26 mouse cellular contexts compared by ENCODE assay signal in the genomic region with DNA sequence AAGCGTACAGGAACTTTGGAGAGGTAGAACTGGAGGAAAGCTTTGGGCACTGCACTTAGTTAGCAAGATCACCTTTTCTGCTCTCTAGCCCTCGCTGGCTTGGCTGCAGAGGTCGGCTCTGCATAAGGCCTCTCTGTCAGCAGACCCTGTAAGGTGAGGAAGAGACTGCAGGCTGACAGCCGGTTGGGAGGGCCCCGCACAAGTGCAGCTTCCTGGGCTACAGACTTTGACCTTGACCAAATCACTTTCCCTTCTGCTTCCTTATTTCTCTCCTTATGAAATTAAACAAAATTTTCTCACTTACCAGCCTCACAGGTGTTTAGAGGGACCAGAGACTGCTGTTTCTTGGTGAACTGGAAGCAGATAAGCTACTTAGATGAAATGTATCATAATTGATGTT. TPM values are rescaled to one million over a fixed set of nuclear protein-coding genes. Genes with fewer than 3 reads are reported as not detected.
A peak's percentile ranks its signal among the peaks of the same experiment; 100 is the strongest.
DNase-seq lines count a peak whose midpoint lies in the region; ATAC-seq and TF ChIP-seq lines count a peak whose summit lies in the region.
"Had no signal": no experiment of that assay in that cellular context is flagged by ENCODE, and none has a peak within 500 bp of the region (broad histone marks: within the 10 kb centered on the region; RNA-seq: fewer than 3 reads in every experiment).

No protein-coding gene starts in this region.

- no peak overlapping the region for H3K9ac ChIP-seq in midbrain, embryonic 11.5 days (ENCODE audit: low read length)
- H3K9ac ChIP-seq in midbrain, embryonic 16.5 days (ENCODE audit: low read depth, low read length) = no peak overlapping the region
- no peak overlapping the region for H3K9ac ChIP-seq in intestine, postnatal 0 days (ENCODE audit: low read depth, low read length)
- H3K9ac ChIP-seq: embryonic facial prominence, embryonic 15.5 days; hindbrain, embryonic 12.5 days had no signal

- no peak overlapping the region for H3K4me3 ChIP-seq in midbrain, embryonic 11.5 days (ENCODE audit: low read depth, low read length)
- no peak overlapping the region for H3K4me3 ChIP-seq in midbrain, embryonic 16.5 days (ENCODE audit: low read depth, low read length)
- H3K4me3 ChIP-seq in intestine, postnatal 0 days (ENCODE audit: low read depth, low read length) = no peak overlapping the region
- H3K4me3 ChIP-seq: embryonic facial prominence, embryonic 15.5 days; erythroblast, embryonic 14.5 days; forebrain, embryonic 10.5 days; gastrocnemius, adult 2 months; heart, embryonic 10.5 days; hindbrain, embryonic 12.5 days had no signal

- no peak overlapping the region for H3K4me2 ChIP-seq in midbrain, embryonic 11.5 days
- H3K4me2 ChIP-seq in midbrain, embryonic 16.5 days (ENCODE audit: low read length) = no peak overlapping the region
- H3K4me2 ChIP-seq in intestine, postnatal 0 days (replicated peaks; ENCODE audit: low read depth) = no peak overlapping the region
- H3K4me2 ChIP-seq: embryonic facial prominence, embryonic 15.5 days; hindbrain, embryonic 12.5 days had no signal

- no peak overlapping the region for H3K27ac ChIP-seq in midbrain, embryonic 11.5 days (ENCODE audit: low read depth, low read length)
- H3K27ac ChIP-seq in midbrain, embryonic 16.5 days (ENCODE audit: low read length) = no peak overlapping the region
- no peak overlapping the region for H3K27ac ChIP-seq in intestine, postnatal 0 days (ENCODE audit: low read depth, low read length)
- H3K27ac ChIP-seq: embryonic facial prominence, embryonic 15.5 days; forebrain, embryonic 10.5 days; gastrocnemius, adult 2 months; heart, embryonic 10.5 days; hindbrain, embryonic 12.5 days had no signal

- ATAC-seq in midbrain, embryonic 11.5 days (ENCODE audit: low FRiP score) = no peak
- ATAC-seq in midbrain, embryonic 16.5 days = no peak
- ATAC-seq in intestine, postnatal 0 days = peak; percentile 48; the same call in 1 of the 2 replicates
- ATAC-seq: forebrain, embryonic 14.5 days had no signal

- no peaks in the 10 kb centered on the region for H3K4me1 ChIP-seq in midbrain, embryonic 11.5 days (ENCODE audit: control insufficient read depth, insufficient read depth, low read length)
- no peaks in the 10 kb centered on the region for H3K4me1 ChIP-seq in midbrain, embryonic 16.5 days (ENCODE audit: control insufficient read depth, insufficient read depth, low read length)
- no peaks in the 10 kb centered on the region for H3K4me1 ChIP-seq in intestine, postnatal 0 days (replicated peaks; ENCODE audit: control insufficient read depth, insufficient read depth, low read length)
- H3K4me1 ChIP-seq: hindbrain, embryonic 12.5 days had no signal

- H3K9me3 ChIP-seq in midbrain, embryonic 11.5 days (ENCODE audit: control insufficient read depth, low read length) = no peaks in the 10 kb centered on the region
- H3K9me3 ChIP-seq in midbrain, embryonic 16.5 days (replicated peaks; ENCODE audit: control insufficient read depth, low read length, poor library complexity, severe bottlenecking) = no peaks in the 10 kb centered on the region
- no peaks in the 10 kb centered on the region for H3K9me3 ChIP-seq in intestine, postnatal 0 days (ENCODE audit: control insufficient read depth)
- H3K9me3 ChIP-seq: embryonic facial prominence, embryonic 15.5 days; forebrain, embryonic 10.5 days; heart, embryonic 10.5 days; hindbrain, embryonic 12.5 days had no signal

- H3K27me3 ChIP-seq in midbrain, embryonic 11.5 days (ENCODE audit: control insufficient read depth, insufficient read depth, low read length) = no peaks in the 10 kb centered on the region
- no peaks in the 10 kb centered on the region; the same call in 1 of the 2 replicates for H3K27me3 ChIP-seq in midbrain, embryonic 16.5 days (ENCODE audit: control insufficient read depth, insufficient read depth, low read depth, low read length)
- no peaks in the 10 kb centered on the region for H3K27me3 ChIP-seq in intestine, postnatal 0 days (replicated peaks; ENCODE audit: control insufficient read depth, insufficient read depth, low read length)
- H3K27me3 ChIP-seq: embryonic facial prominence, embryonic 15.5 days had no signal

- DNase-seq in midbrain, embryonic 11.5 days (ENCODE audit: low spot score, missing footprints) = peak; percentile 73
- DNase-seq in A20 (ENCODE audit: low read depth, low spot score) = peak; percentile 80
- DNase-seq in thymus, postnatal 4 days = peak; percentile 46
- no peak for DNase-seq in right cerebral cortex, postnatal 25 days
- DNase-seq in urinary bladder, adult 18-20 months (ENCODE audit: low spot score in 2 of 2) = no peak
- DNase-seq: adrenal gland, postnatal 10 days; cerebellum, adult 11 months; cerebellum, adult 8-10 months; cerebellum, postnatal 14 days; embryo, embryonic 11 days; gastrocnemius, adult 2 months; gastrocnemius, postnatal 36 days; heart, adult 18-20 months; heart, postnatal 10 days; heart, postnatal 4 days had no signal

- no peaks in the 10 kb centered on the region for H3K36me3 ChIP-seq in midbrain, embryonic 11.5 days (ENCODE audit: control insufficient read depth, insufficient read depth, low read length)
- H3K36me3 ChIP-seq in midbrain, embryonic 16.5 days (ENCODE audit: control insufficient read depth, insufficient read depth, low read length) = no peaks in the 10 kb centered on the region
- no peaks in the 10 kb centered on the region for H3K36me3 ChIP-seq in intestine, postnatal 0 days (ENCODE audit: control insufficient read depth, insufficient read depth)
- H3K36me3 ChIP-seq: embryonic facial prominence, embryonic 15.5 days; forebrain, embryonic 10.5 days; heart, embryonic 10.5 days; hindbrain, embryonic 12.5 days had no signal

- TF ChIP-seq CTCF in intestine, postnatal 0 days (IDR thresholded peaks at IDR 0.05; ENCODE audit: low read depth) = no peak

- WGBS in midbrain, embryonic 11.5 days = 77% methylated on average over 5 of the region's 5 CpGs
- WGBS in midbrain, embryonic 16.5 days = 74% methylated on average over 5 of the region's 5 CpGs
- WGBS in intestine, postnatal 0 days = 35% methylated on average over 5 of the region's 5 CpGs

RNA-seq across cellular contexts. Expression of a gene that starts 3.3 kb away (rescaled TPM):
- polyA plus RNA-seq in midbrain, embryonic 11.5 days (2014; fragmentation: Nextera tagmentation; extraction: Ambion mirVana) = 0.19 and 0.40 TPM in 2 replicates
- polyA plus RNA-seq in midbrain, embryonic 16.5 days (2015; fragmentation: Nextera tagmentation; extraction: Ambion mirVana) = 0.16 TPM in 1 of 2 replicates, not detected in the other
- polyA plus RNA-seq in intestine, postnatal 0 days (2015; fragmentation: Nextera tagmentation; extraction: Ambion mirVana) = 2.2 and 2.3 TPM in 2 replicates
- polyA plus RNA-seq: C2C12; erythroblast, embryonic 14.5 days; forebrain, embryonic 14.5 days had no signal

RNA-seq across cellular contexts. Expression of a gene that starts 12.6 kb away (rescaled TPM):
- 73.1 and 75.0 TPM in 2 replicates for polyA plus RNA-seq in midbrain, embryonic 11.5 days (2014; fragmentation: Nextera tagmentation; extraction: Ambion mirVana)
- polyA plus RNA-seq in midbrain, embryonic 16.5 days (2015; fragmentation: Nextera tagmentation; extraction: Ambion mirVana) = 96.5 and 96.6 TPM in 2 replicates
- polyA plus RNA-seq in intestine, postnatal 0 days (2015; fragmentation: Nextera tagmentation; extraction: Ambion mirVana) = 44.9 and 48.8 TPM in 2 replicates

RNA-seq across cellular contexts. Expression of a gene that starts 16.2 kb away (rescaled TPM):
- 2.7 and 3.1 TPM in 2 replicates for polyA plus RNA-seq in midbrain, embryonic 11.5 days (2014; fragmentation: Nextera tagmentation; extraction: Ambion mirVana)
- polyA plus RNA-seq in midbrain, embryonic 16.5 days (2015; fragmentation: Nextera tagmentation; extraction: Ambion mirVana) = 2.7 and 4.3 TPM in 2 replicates
- 16.5 and 17.4 TPM in 2 replicates for polyA plus RNA-seq in intestine, postnatal 0 days (2015; fragmentation: Nextera tagmentation; extraction: Ambion mirVana)
- polyA plus RNA-seq: erythroblast, embryonic 14.5 days had no signal

RNA-seq across cellular contexts. Expression of a gene that starts 19.4 kb away (rescaled TPM):
- not detected in 2 replicates for polyA plus RNA-seq in midbrain, embryonic 11.5 days (2014; fragmentation: Nextera tagmentation; extraction: Ambion mirVana)
- not detected in 2 replicates for polyA plus RNA-seq in midbrain, embryonic 16.5 days (2015; fragmentation: Nextera tagmentation; extraction: Ambion mirVana)
- polyA plus RNA-seq in intestine, postnatal 0 days (2015; fragmentation: Nextera tagmentation; extraction: Ambion mirVana) = 231 and 259 TPM in 2 replicates
- polyA plus RNA-seq: C2C12; embryonic facial prominence, embryonic 11.5 days; embryonic facial prominence, embryonic 15.5 days; erythroblast, embryonic 14.5 days; forebrain, embryonic 10.5 days; forebrain, embryonic 14.5 days; heart, embryonic 14.5 days; hindbrain, embryonic 12.5 days had no signal

RNA-seq across cellular contexts. Expression of a gene that starts 28.1 kb away (rescaled TPM):
- 29.2 and 29.9 TPM in 2 replicates for polyA plus RNA-seq in midbrain, embryonic 11.5 days (2014; fragmentation: Nextera tagmentation; extraction: Ambion mirVana)
- 77.7 and 80.5 TPM in 2 replicates for polyA plus RNA-seq in midbrain, embryonic 16.5 days (2015; fragmentation: Nextera tagmentation; extraction: Ambion mirVana)
- 8.5 and 9.7 TPM in 2 replicates for polyA plus RNA-seq in intestine, postnatal 0 days (2015; fragmentation: Nextera tagmentation; extraction: Ambion mirVana)

Comparison
In these comparisons a context has a peak if more than half of its experiments do, and no peak if none do; other contexts are left out.
1. DNase-seq: peak in midbrain, embryonic 11.5 days (single experiment), A20 (single experiment) and thymus, postnatal 4 days (single experiment); none in right cerebral cortex, postnatal 25 days (single experiment) and urinary bladder, adult 18-20 months (0 of 2).